Mouse (Mus musculus) neural tube, embryonic 11.5 days (tissue): Measurements from ENCODE around the gene Ncln. TPM values are rescaled to one million over a fixed set of nuclear protein-coding genes. Genes with fewer than 3 reads are reported as not detected.
A peak's percentile ranks its signal among the peaks of the same experiment; 100 is the strongest.

Source experiments
- ATAC-seq: fragments of 200-750 bp; cut with Nextera tagmentation; 2 replicates; pipeline ENCODE4 v1.8.0; 2017; ENCODE audit warnings: moderate number of reproducible peaks, mild to moderate bottlenecking, moderate TSS enrichment, moderate library complexity; ENCODE audit not compliant: insufficient read depth, low FRiP score, low TSS enrichment
- DNase-seq: peaks from one replicate; pipeline ENCODE4 v3.0.0-alpha.2; 2015; ENCODE audit warnings: low spot score
- H3K27ac ChIP-seq: fragments of 300-500 bp; sonication (generic); 2 replicates; pipeline ENCODE4 v1.5.1; 2014; ENCODE audit warnings: low read depth, mild to moderate bottlenecking, low read length
- H3K27me3 ChIP-seq: fragments of 300-500 bp; sonication (generic); 2 replicates; pipeline ENCODE4 v1.6.1; 2014; ENCODE audit warnings: mild to moderate bottlenecking, low read length, mixed read lengths; ENCODE audit not compliant: control insufficient read depth, insufficient read depth
- H3K36me3 ChIP-seq: fragments of 300-500 bp; sonication (generic); 2 replicates; pipeline ENCODE4 v1.6.1; 2014; ENCODE audit warnings: mild to moderate bottlenecking, low read length, moderate library complexity, mixed read lengths; ENCODE audit not compliant: control insufficient read depth, insufficient read depth
- H3K4me1 ChIP-seq: fragments of 300-500 bp; sonication (generic); 2 replicates; pipeline ENCODE4 v1.6.1; 2014; ENCODE audit warnings: low read length, mixed read lengths; ENCODE audit not compliant: control insufficient read depth, insufficient read depth
- H3K4me2 ChIP-seq: fragments of 300-500 bp; sonication (generic); 2 replicates; pipeline ENCODE4 v1.6.1; 2014; ENCODE audit warnings: low read depth, mild to moderate bottlenecking, moderate library complexity
- H3K4me3 ChIP-seq: fragments of 300-500 bp; sonication (generic); 2 replicates; pipeline ENCODE4 v1.5.1; 2014; ENCODE audit warnings: low read depth, low read length
- H3K9ac ChIP-seq: fragments of 300-500 bp; sonication (generic); 2 replicates; pipeline ENCODE4 v1.6.1; 2014; ENCODE audit warnings: mild to moderate bottlenecking, low read length
- H3K9me3 ChIP-seq: fragments of 300-500 bp; sonication (generic); 2 replicates; pipeline ENCODE4 v1.6.1; 2016; ENCODE audit warnings: low read length; ENCODE audit not compliant: control insufficient read depth
- WGBS: fragments of 180-500 bp; shearing (Covaris S2); extraction: QIAGEN DNeasy Blood & Tissue Kit; methylation state at CpG from one replicate; pipeline ENCODE4 v1.1.7; 2014; 5-methylcytosine and 5-hydroxymethylcytosine counted together
- polyA plus RNA-seq: library from polyadenylated mRNA; unstranded; fragments of >200 nt; fragmentation: Nextera tagmentation; extraction: Ambion mirVana; gene quantifications from 2 replicates; pipeline ENCODE4 v1.2.1, GENCODE M21; 2014

The Ncln gene
- polyA plus RNA-seq, 1 experiment from 2014 or later: 74.2 TPM

DNA sequence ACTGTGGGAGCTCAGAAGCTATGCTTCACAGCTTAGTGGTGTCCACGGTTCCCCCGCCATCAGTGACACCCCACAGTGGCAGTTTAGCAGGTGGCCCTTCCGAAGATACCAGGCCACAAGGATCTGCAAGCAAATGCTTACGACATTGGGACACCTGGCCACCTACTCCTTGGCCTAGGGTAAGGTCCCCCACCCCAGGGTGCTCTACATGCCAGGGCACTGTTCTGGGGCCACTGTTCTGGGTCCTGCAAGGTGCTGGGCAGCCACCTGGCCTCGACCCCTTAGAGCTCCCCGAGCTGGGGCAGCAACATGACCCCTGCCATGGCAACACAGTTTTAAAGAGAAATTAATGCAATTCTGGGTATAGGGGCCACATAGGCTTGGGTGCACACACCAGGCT is 1.0 kb downstream of the Ncln start:
- WGBS: 74% methylated on average over 6 of the region's 6 CpGs
- Histone ChIP-seq H3K4me1 (peaks cover 15% of the 10 kb centered on the region), H3K36me3 (peaks cover 20% of the 10 kb centered on the region), H3K27ac (no peak overlapping the region), H3K27me3 (no peaks in the 10 kb centered on the region), H3K9me3 (no peaks in the 10 kb centered on the region), H3K9ac (peak overlapping the region; percentile 82), H3K4me2 (peak overlapping the region; percentile 98), H3K4me3 (peak overlapping the region; percentile 84)
- no peak for DNase-seq
- ATAC-seq: no peak

DNA sequence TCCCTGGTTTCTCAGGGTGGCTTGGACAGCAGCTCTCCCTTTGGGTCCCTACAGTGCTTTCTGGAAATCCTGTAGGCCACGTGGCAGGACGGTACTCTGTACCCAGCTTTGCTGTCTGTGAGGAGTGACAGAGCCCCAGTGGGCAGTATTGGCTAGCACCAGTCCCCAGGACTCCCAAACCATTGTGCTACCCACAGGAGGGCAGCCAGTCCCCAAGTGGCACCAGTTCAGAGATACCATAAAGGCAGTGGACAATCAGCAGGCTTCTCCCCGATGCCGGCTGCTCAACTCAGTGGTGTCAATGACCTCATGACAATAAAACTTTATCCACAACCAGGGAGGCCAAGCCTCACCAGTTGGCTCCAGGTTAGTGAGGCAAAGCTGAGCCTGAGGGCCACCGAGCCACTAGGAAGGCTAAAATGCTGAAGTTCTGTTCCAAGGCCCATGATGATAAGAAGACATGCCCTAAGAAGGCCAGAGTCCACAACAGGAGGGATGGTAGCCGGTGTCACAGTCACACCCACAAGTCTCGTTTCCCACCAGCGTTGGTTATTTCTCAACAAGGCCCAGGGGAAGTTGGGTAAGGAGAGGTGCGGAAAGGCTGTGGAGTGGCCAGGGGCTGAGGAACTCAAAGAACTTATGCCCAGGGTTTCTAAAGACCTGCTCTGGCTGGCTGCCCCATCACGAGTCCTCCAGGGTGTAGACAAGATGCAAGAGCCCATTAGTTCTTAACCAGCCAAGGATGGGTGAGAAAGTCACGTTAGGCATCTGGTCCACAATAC is 1.7 kb downstream of the Ncln start:
- 81% methylated on average over 11 of the region's 11 CpGs for WGBS

DNA sequence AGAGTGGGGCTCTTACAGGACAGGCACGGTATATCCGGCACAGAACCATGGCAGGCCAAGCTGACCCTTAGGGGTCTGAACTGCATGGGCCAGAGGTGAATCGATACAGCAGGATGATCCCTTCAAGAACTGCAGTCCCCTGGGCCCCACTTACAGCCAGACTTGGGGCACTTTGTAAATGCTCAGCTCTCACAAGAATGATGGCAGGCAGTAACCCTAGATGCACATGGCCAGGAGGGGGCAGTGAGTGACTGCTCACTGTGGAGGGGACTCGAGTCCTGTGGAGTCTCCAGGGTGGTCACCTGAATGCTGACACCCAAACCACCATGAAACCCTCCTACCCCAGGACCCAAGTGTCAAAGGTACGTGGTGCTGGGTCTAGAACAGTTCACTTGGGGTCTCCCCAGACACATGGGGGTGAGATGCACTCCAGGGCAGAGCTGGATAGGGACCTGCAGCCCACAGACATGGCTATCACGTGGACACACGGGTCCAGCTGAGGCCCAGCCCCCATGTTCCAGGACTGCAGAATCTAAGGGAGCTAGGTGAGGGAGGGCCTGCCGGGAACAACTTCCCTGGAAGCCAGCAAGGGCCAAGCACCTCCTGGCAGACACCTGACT is 2.5 kb downstream of the Ncln start:
- Histone ChIP-seq H3K27ac (no peak overlapping the region), H3K4me3 (no peak overlapping the region), H3K4me2 (no peak overlapping the region), H3K36me3 (peaks cover 23% of the 10 kb centered on the region), H3K4me1 (peaks cover 15% of the 10 kb centered on the region), H3K9ac (no peak overlapping the region), H3K27me3 (no peaks in the 10 kb centered on the region), H3K9me3 (no peaks in the 10 kb centered on the region)
- 82% methylated on average over 8 of the region's 8 CpGs for WGBS
- ATAC-seq: no peak
- no peak for DNase-seq

More for the DNA sequence above, 1.7 kb downstream of the Ncln start:
- Histone ChIP-seq H3K9me3 (no peaks in the 10 kb centered on the region), H3K4me1 (peaks cover 15% of the 10 kb centered on the region), H3K27ac (no peak overlapping the region), H3K36me3 (peaks cover 23% of the 10 kb centered on the region), H3K9ac (0 out of 2 replicates have a peak overlapping the region, but pooled peaks have one; percentile 82), H3K27me3 (no peaks in the 10 kb centered on the region), H3K4me2 (peak overlapping the region; percentile 98), H3K4me3 (0 out of 2 replicates have a peak overlapping the region, but pooled peaks have one; percentile 8)
- no peak for DNase-seq
- ATAC-seq: no peak

DNA sequence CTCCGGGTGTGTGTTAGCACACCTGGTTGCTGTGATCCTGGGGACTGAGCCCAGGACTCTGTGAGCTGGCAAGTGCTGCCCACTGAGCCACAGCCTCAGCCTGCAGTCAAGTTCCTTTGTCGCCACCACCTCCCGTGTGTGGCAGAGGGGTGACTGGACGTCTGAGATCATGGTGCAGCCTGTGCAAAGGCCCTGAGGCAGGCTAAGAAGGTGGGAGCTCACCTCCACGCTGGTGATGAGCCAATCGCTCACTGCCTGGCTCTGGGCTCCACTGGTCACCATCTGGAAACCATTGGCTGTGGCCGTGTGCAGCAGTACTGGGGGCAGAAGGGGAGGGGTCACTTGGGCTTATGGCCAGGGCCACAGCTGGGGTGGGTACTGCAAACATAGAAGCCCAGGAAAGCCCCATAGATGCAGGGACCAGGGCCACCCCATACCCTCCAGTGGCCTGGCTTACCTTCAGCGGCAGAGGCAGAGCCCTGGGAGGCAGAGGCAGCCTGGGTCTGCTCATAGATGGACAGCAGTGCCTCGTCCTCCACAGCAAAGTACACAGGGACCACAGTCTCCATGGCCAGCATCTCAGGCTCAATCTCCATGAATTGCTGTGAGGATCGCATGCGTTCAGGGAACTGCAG is 3.5 kb downstream of the Ncln start:
- Histone ChIP-seq H3K27me3 (no peaks in the 10 kb centered on the region), H3K4me2 (no peak overlapping the region), H3K36me3 (peaks cover 32% of the 10 kb centered on the region), H3K9ac (no peak overlapping the region), H3K27ac (no peak overlapping the region), H3K9me3 (no peaks in the 10 kb centered on the region), H3K4me1 (peaks cover 15% of the 10 kb centered on the region), H3K4me3 (no peak overlapping the region)
- 90% methylated on average over 11 of the region's 11 CpGs for WGBS
- no peak for DNase-seq
- ATAC-seq: no peak

DNA sequence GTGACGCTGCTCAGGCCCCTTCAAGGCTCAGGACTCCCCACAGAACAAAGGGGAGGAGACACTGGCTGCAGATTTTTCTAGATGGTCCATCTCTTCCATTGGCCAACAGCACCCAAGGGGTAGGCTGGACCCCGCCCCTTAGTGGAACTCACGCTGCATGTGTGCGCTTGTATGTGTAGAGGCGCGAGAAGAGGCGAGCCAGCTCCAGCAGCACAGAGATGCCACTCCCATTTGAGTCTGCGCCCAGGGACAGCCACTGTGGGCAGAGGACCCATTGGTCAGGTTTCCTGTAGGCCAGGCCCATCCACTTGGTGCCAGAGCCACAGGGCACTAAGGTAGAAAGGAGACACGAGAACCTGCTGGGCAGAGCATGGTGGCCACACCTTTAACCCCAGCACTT is 5.2 kb downstream of the Ncln start:
- Histone ChIP-seq H3K27ac (no peak overlapping the region), H3K9ac (no peak overlapping the region), H3K4me1 (peaks cover 15% of the 10 kb centered on the region), H3K27me3 (no peaks in the 10 kb centered on the region), H3K4me3 (no peak overlapping the region), H3K9me3 (no peaks in the 10 kb centered on the region), H3K36me3 (peaks cover 36% of the 10 kb centered on the region), H3K4me2 (no peak overlapping the region)
- no peak for DNase-seq
- ATAC-seq: no peak
- 92% methylated on average over 9 of the region's 9 CpGs for WGBS

DNA sequence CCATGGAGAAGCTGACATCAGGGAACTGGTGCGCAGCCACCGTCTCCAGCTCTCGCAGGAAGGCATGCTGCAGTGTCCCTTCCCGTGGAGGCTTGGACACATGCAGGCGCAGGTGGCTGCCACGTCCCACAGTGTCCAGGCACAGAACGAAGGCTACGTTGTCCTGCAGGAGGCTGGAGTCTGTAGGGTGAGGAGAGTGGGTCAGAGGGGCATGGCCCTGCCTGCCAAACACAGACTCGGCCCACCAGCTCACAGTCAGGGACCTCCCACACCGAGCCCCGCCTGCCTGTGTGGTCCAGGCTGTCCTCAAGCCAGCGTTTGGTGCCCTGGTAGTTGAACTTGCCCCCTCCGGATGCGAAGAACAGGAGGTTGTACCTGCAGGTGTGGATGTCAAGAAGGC is 6.3 kb downstream of the Ncln start:
- 83% methylated on average over 14 of the region's 14 CpGs for WGBS
- Histone ChIP-seq H3K4me2 (no peak overlapping the region), H3K4me1 (peaks cover 5% of the 10 kb centered on the region), H3K9ac (no peak overlapping the region), H3K36me3 (peaks cover 36% of the 10 kb centered on the region), H3K27me3 (no peaks in the 10 kb centered on the region), H3K27ac (no peak overlapping the region), H3K9me3 (no peaks in the 10 kb centered on the region), H3K4me3 (no peak overlapping the region)
- no peak for DNase-seq
- no peak for ATAC-seq

DNA sequence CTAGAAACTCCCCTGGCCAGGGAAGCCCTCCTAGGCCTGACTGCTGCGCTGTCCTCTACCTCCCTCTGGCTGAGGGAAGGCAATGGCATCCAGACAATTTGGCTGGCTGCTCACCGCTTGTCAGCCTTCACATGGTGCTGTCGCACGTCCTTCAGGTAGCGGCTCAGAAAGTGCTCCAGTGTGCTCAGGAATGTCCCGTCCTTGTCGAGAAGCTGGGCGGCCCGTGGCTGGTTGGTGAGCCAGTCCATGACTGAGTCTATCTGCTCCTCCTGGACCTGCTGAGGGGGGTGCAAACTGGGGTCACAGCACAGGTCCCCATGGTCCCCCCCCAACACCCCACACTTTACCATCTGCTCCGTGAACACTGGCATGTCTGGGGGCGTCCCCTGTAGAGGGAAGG is 8.1 kb downstream of the Ncln start:
- DNase-seq (no peak), ATAC-seq (no peak)
- WGBS: 90% methylated on average over 11 of the region's 11 CpGs
- no peak overlapping the region for H3K9ac ChIP-seq
- no peak overlapping the region for H3K4me2 ChIP-seq
- peaks cover 36% of the 10 kb centered on the region for H3K36me3 ChIP-seq
- H3K9me3 ChIP-seq: no peaks in the 10 kb centered on the region
- no peaks in the 10 kb centered on the region for H3K27me3 ChIP-seq
- no peak overlapping the region for H3K27ac ChIP-seq
- H3K4me3 ChIP-seq: no peak overlapping the region
- 0 out of 2 replicates have a peak, but pooled peaks cover 2% of the 10 kb centered on the region for H3K4me1 ChIP-seq

DNA sequence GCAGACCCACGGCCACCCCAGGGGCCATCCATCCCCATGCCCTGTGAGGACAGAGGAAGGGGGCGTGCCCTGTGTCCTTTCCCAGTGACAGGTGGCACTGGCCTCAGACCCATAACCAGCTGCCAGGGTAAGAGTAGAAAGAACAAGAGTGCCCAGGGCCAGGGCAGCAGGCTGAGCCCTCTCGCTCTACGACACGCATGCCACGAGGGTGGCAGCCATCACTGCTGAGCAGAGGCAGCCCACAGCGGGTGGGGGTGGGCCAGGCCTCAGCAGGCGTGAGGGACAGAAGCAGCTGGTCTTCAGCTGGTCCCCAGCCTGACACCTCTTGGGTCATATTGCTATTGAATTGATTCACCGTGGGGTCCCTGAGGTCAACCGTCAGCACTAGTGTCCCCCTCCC is 9.7 kb downstream of the Ncln start:
- Histone ChIP-seq H3K4me1 (0 out of 2 replicates have a peak, but pooled peaks cover 2% of the 10 kb centered on the region), H3K9me3 (no peaks in the 10 kb centered on the region), H3K9ac (no peak overlapping the region), H3K4me3 (no peak overlapping the region), H3K4me2 (no peak overlapping the region), H3K36me3 (peaks cover 27% of the 10 kb centered on the region), H3K27ac (no peak overlapping the region), H3K27me3 (peaks cover 10% of the 10 kb centered on the region)
- no peak for DNase-seq
- WGBS: 88% methylated on average over 10 of the region's 10 CpGs
- ATAC-seq: no peak
